Mouse (Mus musculus) heart, postnatal 0 days (tissue): ENCODE measurements around the gene Slc4a8.

ENCODE experiments used
- CTCF ChIP-seq: IDR thresholded peaks from 2 replicates; pipeline ENCODE4 v1.5.1; 2016; ENCODE audit warnings: antibody characterized with exemption, control low read depth, low read depth
- EP300 ChIP-seq: IDR thresholded peaks from 2 replicates; pipeline ENCODE4 v1.6.1; 2016; ENCODE audit warnings: antibody characterized with exemption, low read depth

DNA sequence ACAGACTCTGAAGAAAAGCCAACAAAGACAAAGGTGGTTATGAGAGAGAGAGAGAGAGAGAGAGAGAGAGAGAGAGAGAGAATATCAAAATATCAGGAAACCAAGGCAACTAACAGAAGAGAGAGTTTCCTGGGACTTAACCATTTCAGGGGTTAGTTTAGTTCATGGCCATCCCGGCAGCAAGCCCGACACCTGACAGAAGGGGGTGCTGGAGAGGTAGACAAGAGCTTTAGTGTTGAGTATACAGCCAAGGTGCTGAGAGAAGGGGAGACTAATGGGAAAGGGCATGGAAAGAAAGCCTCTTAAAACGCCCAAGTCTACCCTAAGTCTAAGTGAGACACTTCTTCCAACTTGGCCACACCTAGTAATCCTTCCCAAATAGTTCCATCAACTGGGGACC is 104.0 kb downstream of the Slc4a8 start:
- TF ChIP-seq CTCF (no peak), EP300 (no peak)
